Mouse (Mus musculus) gonadal fat pad, adult 2 months (tissue): ENCODE data around the gene Hmcn1. TPM values are rescaled to one million over a fixed set of nuclear protein-coding genes. Genes with fewer than 3 reads are reported as not detected.

Experiments
- DNase-seq: peaks from one replicate; pipeline ENCODE4 v3.0.0-alpha.2; 2012; ENCODE audit warnings: low read depth
- polyA plus RNA-seq: library from polyadenylated mRNA; depleted of rRNA; stranded (reverse); fragments of >200 nt; gene quantifications from 2 replicates; pipeline ENCODE4 v1.2.3, GENCODE M21; 2012; rRNA removed

Hmcn1 gene
- polyA plus RNA-seq, 1 experiment, result 3.0 TPM

DNA sequence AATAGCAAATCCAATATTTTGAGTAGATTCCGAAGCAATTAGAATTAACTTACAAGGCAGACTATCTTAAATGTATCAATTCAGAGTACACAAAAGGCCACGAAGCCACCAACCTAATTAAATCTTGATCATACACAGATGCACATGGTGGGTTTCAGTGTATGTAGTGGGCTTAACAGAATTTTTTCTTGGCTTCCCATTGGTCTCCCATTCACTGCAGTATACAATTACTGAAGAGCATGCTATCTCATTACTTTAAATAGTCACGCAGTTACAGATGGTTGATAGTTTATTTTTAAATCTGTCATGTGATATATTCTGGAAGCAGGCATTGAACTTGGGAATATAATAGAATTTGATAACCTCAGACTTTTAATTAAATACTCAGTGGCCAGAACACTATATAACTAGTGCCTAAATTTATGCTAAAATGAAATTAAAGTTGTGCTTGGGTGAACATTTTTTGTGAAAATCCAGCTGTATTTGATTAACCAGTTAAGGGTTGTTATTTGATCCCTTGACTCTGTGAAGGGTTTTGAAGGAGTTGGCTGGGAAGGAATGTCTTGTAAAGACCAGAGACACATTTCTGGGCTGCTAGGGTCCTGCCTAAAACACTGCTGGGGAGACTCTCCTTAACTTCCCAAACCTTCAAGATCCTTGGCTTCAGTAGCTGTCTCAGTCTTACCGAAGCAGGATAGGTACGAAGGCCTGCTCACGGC is 455.7 kb downstream of the Hmcn1 start:
- DNase-seq, result no peak

GRCm38 (mm10) chr1:150535770-150536534 is 457.3 kb downstream of the Hmcn1 start:
- no peak for DNase-seq

DNA sequence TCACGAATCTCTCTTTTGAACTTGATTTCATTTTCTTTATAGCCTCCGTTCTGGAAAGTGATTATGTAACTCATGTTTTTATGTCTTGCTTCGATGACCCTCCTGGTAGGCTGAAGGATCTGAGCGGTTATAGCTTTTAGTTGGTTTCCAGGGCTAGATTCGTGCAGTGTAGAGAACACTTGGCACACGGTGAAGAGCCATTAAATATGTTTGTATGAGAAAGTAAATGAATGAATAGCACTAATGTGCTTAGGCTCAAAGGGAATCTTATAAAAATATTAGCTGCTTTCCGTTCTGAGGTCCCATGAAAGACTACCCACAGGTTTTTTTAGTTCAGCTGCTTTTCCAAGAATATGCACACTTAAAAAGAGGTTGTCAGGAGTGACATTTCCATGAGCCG is 458.6 kb downstream of the Hmcn1 start:
- DNase-seq, result no peak

DNA sequence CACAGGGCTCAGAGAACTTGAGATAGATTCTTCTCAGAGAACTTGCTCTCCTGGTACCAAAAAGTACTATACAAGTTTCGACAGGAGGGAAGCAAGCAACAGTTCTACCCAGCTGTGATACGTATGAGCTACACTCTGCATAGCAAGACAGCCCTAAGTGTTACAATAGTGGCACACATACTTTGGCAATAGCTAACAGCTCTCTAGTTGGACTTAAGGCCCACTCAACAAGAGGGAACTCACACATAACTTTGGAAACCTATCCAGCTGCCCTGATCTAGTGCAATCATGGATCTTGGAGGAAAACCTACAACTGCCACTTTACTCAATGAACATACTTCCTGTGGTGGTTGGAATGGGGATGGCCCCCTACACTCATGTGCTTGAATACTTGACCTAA is 480.2 kb downstream of the Hmcn1 start:
- no peak for DNase-seq

Other genes with a start within 250 kb of the Hmcn1 start
- 0.61 and 1.9 TPM in 2 replicates for gene Gm47985, start 189.1 kb upstream of the Hmcn1 start, polyA plus RNA-seq
- 0.55 and 1.9 TPM in 2 replicates for gene Gm8947, start 198.9 kb upstream of the Hmcn1 start, polyA plus RNA-seq
- 0.65 and 0.72 TPM in 2 replicates for gene Gm47995, start 205.0 kb upstream of the Hmcn1 start, polyA plus RNA-seq
- gene 3110040M04Rik, start 210.7 kb upstream of the Hmcn1 start, polyA plus RNA-seq, result 0.85 TPM in 1 of 2 replicates, not detected in the other
- gene Gm47996, start 216.7 kb upstream of the Hmcn1 start, polyA plus RNA-seq, result 0.31 and 0.41 TPM in 2 replicates